Mouse (Mus musculus) hindbrain, embryonic 10.5 days (tissue): ENCODE results near the gene Slain1. TPM values are rescaled to one million over a fixed set of nuclear protein-coding genes. Genes with fewer than 3 reads are reported as not detected.

Experiments
- DNase-seq: peaks from one replicate; pipeline ENCODE4 v3.0.0-alpha.2; 2017; ENCODE audit warnings: low spot score
- H3K27ac ChIP-seq: fragments of 300-500 bp; sonication (generic); 2 replicates; pipeline ENCODE4 v1.5.1; 2016; ENCODE audit warnings: mild to moderate bottlenecking, moderate library complexity
- H3K27me3 ChIP-seq: fragments of 300-500 bp; sonication (generic); 2 replicates; pipeline ENCODE4 v1.6.1; 2016; ENCODE audit warnings: mild to moderate bottlenecking; ENCODE audit not compliant: poor library complexity, insufficient read depth, severe bottlenecking
- H3K36me3 ChIP-seq: fragments of 300-500 bp; sonication (generic); 2 replicates; pipeline ENCODE4 v1.6.1; 2016; ENCODE audit warnings: mild to moderate bottlenecking, moderate library complexity
- H3K4me1 ChIP-seq: fragments of 300-500 bp; sonication (generic); replicated peaks from 2 replicates; pipeline ENCODE4 v1.6.1; 2016; ENCODE audit warnings: mild to moderate bottlenecking
- H3K4me3 ChIP-seq: fragments of 300-500 bp; sonication (generic); 2 replicates; pipeline ENCODE4 v1.5.1; 2016; ENCODE audit warnings: mild to moderate bottlenecking, moderate library complexity
- H3K9me3 ChIP-seq: fragments of 300-500 bp; sonication (generic); 2 replicates; pipeline ENCODE4 v1.6.1; 2016; ENCODE audit warnings: mild to moderate bottlenecking, moderate library complexity
- WGBS: fragments of 180-500 bp; shearing (Covaris S2); methylation state at CpG from one replicate; pipeline ENCODE4 v1.1.7; 2016; 5-methylcytosine and 5-hydroxymethylcytosine counted together
- polyA plus RNA-seq: library from polyadenylated mRNA; unstranded; fragments of >200 nt; fragmentation: Nextera tagmentation; extraction: Ambion mirVana; gene quantifications from 2 replicates; pipeline ENCODE4 v1.2.1, GENCODE M21; 2016

The Slain1 gene
- 8.2 and 13.3 TPM in 2 replicates for polyA plus RNA-seq

DNA sequence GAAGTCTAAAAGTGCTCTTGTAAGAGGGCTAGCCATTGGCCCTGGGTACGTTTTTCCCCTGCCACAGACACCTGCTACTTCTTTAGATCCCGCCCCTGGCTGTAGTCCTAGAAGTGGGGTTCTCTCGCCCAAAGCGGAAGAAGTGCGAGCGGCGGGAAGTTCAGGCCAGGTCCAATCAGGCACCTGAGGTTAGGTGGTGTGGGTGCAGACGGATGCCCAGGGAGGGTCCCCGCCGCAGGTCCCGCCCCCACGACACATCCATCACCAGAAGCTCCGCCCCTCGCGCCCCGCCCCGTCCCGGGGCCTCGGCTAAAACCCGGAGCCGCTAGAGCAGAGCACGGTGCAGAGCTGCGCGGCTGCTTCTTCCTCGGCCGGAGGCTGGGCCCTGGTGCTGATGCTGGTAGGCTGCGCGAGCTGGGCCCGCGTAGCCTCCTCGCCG, at the start of gene Slain1:
TSS of gene Slain1 (plus strand) at position 333 of the 439 bp plus-strand sequence.
- no peaks in the 10 kb centered on the region for H3K9me3 ChIP-seq
- peak; percentile 96 for DNase-seq
- WGBS: under 1% methylated on average over 32 of the region's 32 CpGs
- H3K4me3 ChIP-seq: peak within 1 kb of the TSS; percentile 97
- H3K27me3 ChIP-seq: no peaks in the 10 kb centered on the region
- H3K36me3 ChIP-seq: no peaks in the 10 kb centered on the region
- H3K27ac ChIP-seq: peak within 1 kb of the TSS; percentile 98
- H3K4me1 ChIP-seq: peaks cover 66% of the 10 kb centered on the region

- DNase-seq: no peak
- 89% methylated on average over 8 of the region's 8 CpGs for WGBS
These were observed 42.0 kb upstream of the Slain1 start for GRCm38 (mm10) chr14:103608063-103608462.

GRCm38 (mm10) chr14:103613573-103614271, 36.3 kb upstream of the Slain1 start:
- Histone ChIP-seq H3K9me3 (no peaks in the 10 kb centered on the region), H3K27ac (no peak overlapping the region), H3K4me3 (no peak overlapping the region), H3K27me3 (no peaks in the 10 kb centered on the region), H3K4me1 (no peaks in the 10 kb centered on the region), H3K36me3 (no peaks in the 10 kb centered on the region)
- WGBS: 92% methylated on average over 6 of the region's 6 CpGs
- no peak for DNase-seq

More at GRCm38 (mm10) chr14:103608063-103608462, 42.0 kb upstream of the Slain1 start:
- no peak overlapping the region for H3K4me3 ChIP-seq
- no peaks in the 10 kb centered on the region for H3K4me1 ChIP-seq
- no peak overlapping the region for H3K27ac ChIP-seq
- no peaks in the 10 kb centered on the region for H3K9me3 ChIP-seq
- H3K27me3 ChIP-seq: no peaks in the 10 kb centered on the region
- H3K36me3 ChIP-seq: no peaks in the 10 kb centered on the region

DNA sequence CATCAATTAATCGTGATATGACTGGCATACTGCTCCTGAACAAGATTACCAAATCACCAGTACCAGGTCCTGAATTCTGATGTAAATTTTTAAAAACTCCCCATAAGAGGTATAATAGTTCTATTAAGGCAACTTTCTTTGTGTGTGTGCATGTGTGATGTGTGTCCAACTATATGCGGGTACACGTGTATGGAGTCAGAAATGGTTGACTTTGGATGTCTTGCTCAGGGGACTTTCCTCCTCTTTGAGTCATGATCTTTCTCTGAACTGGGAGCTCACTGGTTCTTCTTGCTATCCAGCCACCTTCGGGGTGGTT, 35.8 kb upstream of the Slain1 start:
- H3K27me3 ChIP-seq: no peaks in the 10 kb centered on the region
- H3K27ac ChIP-seq: no peak overlapping the region
- no peaks in the 10 kb centered on the region for H3K36me3 ChIP-seq
- H3K4me1 ChIP-seq: no peaks in the 10 kb centered on the region
- no peaks in the 10 kb centered on the region for H3K9me3 ChIP-seq
- DNase-seq: no peak
- 91% methylated on average over 4 of the region's 4 CpGs for WGBS
- H3K4me3 ChIP-seq: no peak overlapping the region

- Histone ChIP-seq H3K9me3 (no peaks in the 10 kb centered on the region), H3K27ac (no peak overlapping the region), H3K27me3 (no peaks in the 10 kb centered on the region), H3K4me1 (no peaks in the 10 kb centered on the region), H3K4me3 (no peak overlapping the region), H3K36me3 (no peaks in the 10 kb centered on the region)
- WGBS: 92% methylated on average over 4 of the region's 4 CpGs
- DNase-seq: no peak
These were observed 30.3 kb upstream of the Slain1 start for GRCm38 (mm10) chr14:103619756-103620155.

DNA sequence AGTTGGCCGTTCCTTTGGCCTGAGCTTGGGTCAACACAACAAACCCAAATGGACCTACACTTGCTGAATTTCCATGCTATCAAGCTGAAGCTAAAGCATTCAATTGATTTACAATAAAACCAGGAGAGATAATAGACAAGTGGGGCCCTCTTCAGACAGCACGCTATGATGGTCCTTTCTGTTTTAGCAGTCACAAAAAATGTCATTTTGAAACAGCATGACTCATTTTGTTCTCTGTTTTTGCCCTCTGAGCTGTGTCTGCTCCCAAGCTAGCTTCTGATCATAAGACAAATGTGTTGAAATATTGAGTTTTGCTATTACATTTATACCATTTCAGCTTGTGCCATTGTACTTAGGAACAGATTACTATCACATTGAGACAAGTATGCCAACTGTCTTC, 28.8 kb upstream of the Slain1 start:
- Histone ChIP-seq H3K4me3 (no peak overlapping the region), H3K36me3 (no peaks in the 10 kb centered on the region), H3K27ac (no peak overlapping the region), H3K9me3 (no peaks in the 10 kb centered on the region), H3K4me1 (no peaks in the 10 kb centered on the region), H3K27me3 (no peaks in the 10 kb centered on the region)
- WGBS: 88% methylated on average over 2 of the region's 2 CpGs
- no peak for DNase-seq

- Histone ChIP-seq H3K27me3 (no peaks in the 10 kb centered on the region), H3K9me3 (no peaks in the 10 kb centered on the region), H3K27ac (no peak overlapping the region), H3K36me3 (no peaks in the 10 kb centered on the region), H3K4me1 (no peaks in the 10 kb centered on the region), H3K4me3 (no peak overlapping the region)
- no peak for DNase-seq
- WGBS: 88% methylated on average over 6 of the region's 6 CpGs
These were observed 23.9 kb upstream of the Slain1 start for GRCm38 (mm10) chr14:103626100-103626499.

GRCm38 (mm10) chr14:103629639-103630364, 20.2 kb upstream of the Slain1 start:
- H3K9me3 ChIP-seq: no peaks in the 10 kb centered on the region
- DNase-seq: no peak
- no peaks in the 10 kb centered on the region for H3K4me1 ChIP-seq
- no peak overlapping the region for H3K4me3 ChIP-seq
- WGBS: 89% methylated on average over 7 of the region's 7 CpGs
- H3K27ac ChIP-seq: no peak overlapping the region
- no peaks in the 10 kb centered on the region for H3K27me3 ChIP-seq
- H3K36me3 ChIP-seq: no peaks in the 10 kb centered on the region

DNA sequence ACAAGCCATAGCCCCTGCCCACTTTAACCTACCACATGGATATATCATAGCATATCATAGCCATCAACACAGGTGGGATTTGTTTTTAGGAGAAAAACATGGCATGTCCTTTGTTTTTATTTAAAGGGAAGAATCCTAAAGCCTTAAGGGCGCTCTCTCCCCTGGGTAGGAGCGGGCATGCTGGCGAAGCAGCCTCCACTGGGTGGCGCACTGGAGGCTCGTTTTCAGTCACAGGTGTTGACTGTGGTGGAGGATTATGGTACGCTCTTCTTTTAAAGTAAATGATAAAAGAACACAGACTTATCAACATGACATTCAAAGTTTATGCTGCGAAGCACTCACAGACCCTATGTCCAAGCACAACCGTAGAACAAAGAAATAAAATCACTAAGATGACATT, 19.5 kb upstream of the Slain1 start:
- no peak overlapping the region for H3K4me3 ChIP-seq
- H3K9me3 ChIP-seq: 0 out of 2 replicates have a peak, but pooled peaks cover 3% of the 10 kb centered on the region
- no peak overlapping the region for H3K27ac ChIP-seq
- no peaks in the 10 kb centered on the region for H3K36me3 ChIP-seq
- H3K27me3 ChIP-seq: no peaks in the 10 kb centered on the region
- no peak for DNase-seq
- no peaks in the 10 kb centered on the region for H3K4me1 ChIP-seq
- 85% methylated on average over 8 of the region's 8 CpGs for WGBS

DNA sequence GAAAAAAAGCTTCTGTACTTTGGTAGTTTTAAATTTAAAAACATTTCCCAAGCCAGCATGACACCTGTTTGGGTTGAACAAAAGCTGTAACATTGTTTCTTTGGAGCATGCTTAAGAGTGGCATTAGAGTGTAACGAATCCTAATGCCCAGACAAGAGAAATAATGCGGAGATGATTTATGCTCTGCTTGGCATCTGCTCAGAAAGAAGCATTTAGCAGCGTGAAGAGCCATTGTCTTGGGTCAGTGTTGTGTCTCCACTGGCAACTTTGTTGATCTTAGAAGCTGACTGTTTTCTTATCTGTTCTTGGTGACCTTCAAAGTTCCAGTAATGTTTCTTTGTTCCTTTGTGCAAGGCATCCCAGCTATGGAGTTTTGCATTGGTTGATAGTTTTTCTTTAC, 6.1 kb upstream of the Slain1 start:
- no peak for DNase-seq
- peak overlapping the region; percentile 62 for H3K27ac ChIP-seq
- no peak overlapping the region for H3K4me3 ChIP-seq
- no peaks in the 10 kb centered on the region for H3K27me3 ChIP-seq
- no peaks in the 10 kb centered on the region for H3K9me3 ChIP-seq
- H3K4me1 ChIP-seq: peaks cover 30% of the 10 kb centered on the region
- WGBS: 50% methylated on average over 3 of the region's 3 CpGs
- no peaks in the 10 kb centered on the region for H3K36me3 ChIP-seq

GRCm38 (mm10) chr14:103647981-103648380, 2.0 kb upstream of the Slain1 start:
- Histone ChIP-seq H3K27me3 (no peaks in the 10 kb centered on the region), H3K9me3 (no peaks in the 10 kb centered on the region), H3K36me3 (no peaks in the 10 kb centered on the region), H3K4me1 (peaks cover 68% of the 10 kb centered on the region), H3K27ac (peak overlapping the region; percentile 76), H3K4me3 (no peak overlapping the region)
- 60% methylated on average over 2 of the region's 2 CpGs for WGBS
- DNase-seq: no peak

- no peaks in the 10 kb centered on the region for H3K27me3 ChIP-seq
- DNase-seq: peak; percentile 57
- no peaks in the 10 kb centered on the region for H3K36me3 ChIP-seq
- H3K9me3 ChIP-seq: no peaks in the 10 kb centered on the region
- 35% methylated on average over 12 of the region's 12 CpGs for WGBS
- H3K4me3 ChIP-seq: peak overlapping the region; percentile 28
- H3K4me1 ChIP-seq: peaks cover 69% of the 10 kb centered on the region
- peak overlapping the region; percentile 76 for H3K27ac ChIP-seq
These were observed 1.3 kb upstream of the Slain1 start for GRCm38 (mm10) chr14:103648623-103649255.

DNA sequence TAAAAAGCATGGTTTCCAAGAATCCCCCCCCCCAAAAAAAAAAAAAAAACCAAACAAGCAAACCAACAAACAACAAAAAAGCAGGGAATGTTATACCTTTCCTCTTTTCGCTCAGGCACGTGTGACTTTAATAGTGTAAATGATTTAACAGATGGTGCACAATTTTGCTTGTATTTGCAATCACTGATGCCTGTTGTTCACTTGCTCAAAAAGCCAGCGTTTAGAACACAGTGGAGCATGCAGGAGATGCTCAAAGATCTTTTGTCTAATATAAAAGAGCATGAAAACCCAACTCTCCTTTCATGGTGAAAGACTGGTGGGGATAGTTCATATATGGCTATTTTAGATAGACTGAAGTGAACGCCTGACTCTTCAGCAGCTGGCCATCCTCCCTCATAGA, 726 bp upstream of the Slain1 start:
- DNase-seq: no peak
- H3K4me3 ChIP-seq: peak overlapping the region; percentile 97
- H3K27ac ChIP-seq: peak overlapping the region; percentile 98
- no peaks in the 10 kb centered on the region for H3K9me3 ChIP-seq
- 41% methylated on average over 4 of the region's 4 CpGs for WGBS
- H3K36me3 ChIP-seq: no peaks in the 10 kb centered on the region
- H3K4me1 ChIP-seq: peaks cover 68% of the 10 kb centered on the region
- no peaks in the 10 kb centered on the region for H3K27me3 ChIP-seq
